Mouse (Mus musculus) lung, adult 2 months (tissue): ENCODE measurements around the gene Pdrg1.

Experiments
- CTCF ChIP-seq: fragments of 200-500 bp; IDR thresholded peaks from 2 replicates; pipeline ENCODE4 v1.5.1; 2011; ENCODE audit warnings: mild to moderate bottlenecking, low read length, control low read depth; ENCODE audit not compliant: insufficient read depth
- POLR2A ChIP-seq: fragments of 200-500 bp; IDR thresholded peaks from 2 replicates; pipeline ENCODE4 v1.6.1; 2011; ENCODE audit warnings: low read depth, mild to moderate bottlenecking, control low read depth, low read length, borderline replicate concordance; ENCODE audit errors: extremely low read depth

DNA sequence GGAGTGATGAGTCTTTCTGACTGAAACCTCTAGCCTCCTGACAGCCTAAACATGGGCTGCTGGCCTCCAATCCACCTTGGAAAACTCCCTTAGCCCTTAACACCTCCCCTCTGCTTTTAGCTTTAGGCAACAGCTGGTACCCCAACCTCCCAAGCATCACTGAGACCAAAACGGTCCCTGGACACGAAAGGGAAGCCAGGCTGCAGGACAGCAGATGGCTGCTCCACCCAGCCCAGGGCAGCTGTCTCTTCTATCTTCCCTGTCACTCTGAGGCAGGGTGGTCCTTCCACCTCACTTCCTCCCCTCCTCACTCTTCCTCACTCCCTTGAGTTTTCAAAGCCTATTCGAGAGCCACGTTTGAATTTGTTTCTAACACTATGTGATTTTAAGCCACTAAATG is 15.2 kb upstream of the Pdrg1 start:
- no peak for TF ChIP-seq CTCF
- no peak for TF ChIP-seq POLR2A
